Mouse (Mus musculus): Measurements from ENCODE around the gene 4930430F08Rik. TPM values are rescaled to one million over a fixed set of nuclear protein-coding genes. Genes with fewer than 3 reads are reported as not detected.

The 4930430F08Rik gene
- polyA plus RNA-seq, 1 experiment from 2014 or later, result 5.4 TPM

- H3K9ac ChIP-seq (replicated peaks; ENCODE audit: low read depth), result no peak overlapping the region
- H3K27ac ChIP-seq (ENCODE audit: low read length), result no peak overlapping the region
- H3K4me1 ChIP-seq (ENCODE audit: insufficient read depth, low read depth, low read length), result no peaks in the 10 kb centered on the region
- 44% methylated on average over 2 of the region's 2 CpGs for WGBS
- H3K4me3 ChIP-seq (ENCODE audit: low read depth, low read length), result no peak overlapping the region
- ATAC-seq (no peak), DNase-seq (ENCODE audit: low spot score) (no peak)
- no peaks in the 10 kb centered on the region for H3K9me3 ChIP-seq (ENCODE audit: low read length)
- H3K27me3 ChIP-seq (replicated peaks; ENCODE audit: insufficient read depth, low read length), result no peaks in the 10 kb centered on the region
- H3K36me3 ChIP-seq (ENCODE audit: insufficient read depth, low read length), result no peaks in the 10 kb centered on the region
- no peak overlapping the region for H3K4me2 ChIP-seq (replicated peaks; ENCODE audit: low read depth, low read length)
- TF ChIP-seq EP300 (IDR thresholded peaks at IDR 0.05) (no peak), CTCF (IDR thresholded peaks at IDR 0.05) (peak; percentile 2; the same call in 1 of the 2 replicates)
Measured at GRCm38 (mm10) chr10:100604254-100604653, 14.0 kb upstream of the 4930430F08Rik start.

DNA sequence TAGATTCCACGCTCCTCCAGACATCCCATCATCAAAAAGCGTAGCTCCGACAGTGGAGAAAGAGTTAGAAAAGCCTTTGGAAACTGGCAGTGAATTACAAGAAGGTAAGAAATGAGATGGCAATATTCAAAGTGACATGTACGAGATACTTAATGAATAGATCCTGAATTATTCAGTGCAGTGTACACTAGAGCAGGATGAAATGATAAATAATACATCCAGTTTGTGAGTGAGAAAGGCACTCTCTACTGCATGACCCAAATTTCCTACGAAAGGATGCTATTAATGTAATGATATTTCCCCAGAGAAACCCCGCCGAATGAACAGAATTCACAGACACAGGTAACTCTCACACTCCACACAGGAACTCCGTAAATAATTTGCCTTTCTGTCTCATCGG lies 13.3 kb upstream of the 4930430F08Rik start:
- 86% methylated on average over 9 of the region's 9 CpGs for WGBS
- Histone ChIP-seq H3K9me3 (ENCODE audit: low read length) (no peaks in the 10 kb centered on the region), H3K36me3 (ENCODE audit: insufficient read depth, low read length) (no peaks in the 10 kb centered on the region), H3K9ac (replicated peaks; ENCODE audit: low read depth) (no peak overlapping the region), H3K4me2 (replicated peaks; ENCODE audit: low read depth, low read length) (no peak overlapping the region), H3K4me1 (ENCODE audit: insufficient read depth, low read depth, low read length) (no peaks in the 10 kb centered on the region), H3K27me3 (replicated peaks; ENCODE audit: insufficient read depth, low read length) (no peaks in the 10 kb centered on the region), H3K4me3 (ENCODE audit: low read depth, low read length) (no peak overlapping the region), H3K27ac (ENCODE audit: low read length) (no peak overlapping the region)
- TF ChIP-seq EP300 (IDR thresholded peaks at IDR 0.05) (no peak), CTCF (IDR thresholded peaks at IDR 0.05) (no peak)
- ATAC-seq (no peak), DNase-seq (ENCODE audit: low spot score) (no peak)

GRCm38 (mm10) chr10:100598339-100598738 lies 8.1 kb upstream of the 4930430F08Rik start:
- H3K27me3 ChIP-seq (replicated peaks; ENCODE audit: insufficient read depth, low read length), result no peaks in the 10 kb centered on the region
- no peak overlapping the region for H3K9ac ChIP-seq (replicated peaks; ENCODE audit: low read depth)
- no peaks in the 10 kb centered on the region for H3K4me1 ChIP-seq (ENCODE audit: insufficient read depth, low read depth, low read length)
- no peak overlapping the region for H3K27ac ChIP-seq (ENCODE audit: low read length)
- no peaks in the 10 kb centered on the region for H3K36me3 ChIP-seq (ENCODE audit: insufficient read depth, low read length)
- 70% methylated on average over 3 of the region's 3 CpGs for WGBS
- H3K9me3 ChIP-seq (ENCODE audit: low read length), result no peaks in the 10 kb centered on the region
- no peak overlapping the region for H3K4me3 ChIP-seq (ENCODE audit: low read depth, low read length)
- no peak overlapping the region for H3K4me2 ChIP-seq (replicated peaks; ENCODE audit: low read depth, low read length)
- no peak for ATAC-seq
- no peak for TF ChIP-seq CTCF (IDR thresholded peaks at IDR 0.05)
- no peak for TF ChIP-seq EP300 (IDR thresholded peaks at IDR 0.05)
- DNase-seq (ENCODE audit: low spot score), result no peak

GRCm38 (mm10) chr10:100588932-100589388 lies 1.3 kb downstream of the 4930430F08Rik start:
- Histone ChIP-seq H3K4me3 (ENCODE audit: low read depth, low read length) (peak overlapping the region; percentile 58), H3K9ac (replicated peaks; ENCODE audit: low read depth) (peak overlapping the region; percentile 43), H3K27ac (ENCODE audit: low read length) (no peak overlapping the region), H3K4me2 (replicated peaks; ENCODE audit: low read depth, low read length) (peak overlapping the region; percentile 72), H3K9me3 (ENCODE audit: low read length) (no peaks in the 10 kb centered on the region), H3K27me3 (replicated peaks; ENCODE audit: insufficient read depth, low read length) (no peaks in the 10 kb centered on the region), H3K4me1 (ENCODE audit: insufficient read depth, low read depth, low read length) (peaks cover 3% of the 10 kb centered on the region; the same call in 1 of the 2 replicates), H3K36me3 (ENCODE audit: insufficient read depth, low read length) (no peaks in the 10 kb centered on the region)
- DNase-seq (ENCODE audit: low spot score), result peak; percentile 91
- no peak for TF ChIP-seq CTCF (IDR thresholded peaks at IDR 0.05)
- TF ChIP-seq EP300 (IDR thresholded peaks at IDR 0.05), result no peak
- 0% methylated on average over 31 of the region's 31 CpGs for WGBS
- peak; percentile 99 for ATAC-seq

DNA sequence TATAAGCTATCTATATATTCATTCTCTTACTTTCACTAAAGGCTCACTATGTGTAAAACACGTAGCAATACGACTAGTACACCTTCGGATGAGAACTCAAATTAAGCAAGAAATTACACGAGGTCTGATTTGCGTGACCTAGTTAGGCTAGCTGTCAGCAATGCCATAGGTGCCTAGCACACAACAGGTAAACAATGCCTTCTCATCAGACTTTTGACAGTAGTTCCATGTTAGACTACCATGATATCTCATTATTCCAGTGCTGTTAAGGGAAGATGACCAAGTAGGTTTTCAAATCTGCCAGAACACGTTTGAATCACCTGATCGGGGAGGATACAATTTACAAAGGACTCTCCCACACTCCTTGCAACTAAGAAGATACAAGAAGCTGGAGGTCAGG lies 1.7 kb downstream of the 4930430F08Rik start:
- DNase-seq (ENCODE audit: low spot score) (no peak), ATAC-seq (no peak)
- Histone ChIP-seq H3K9ac (replicated peaks; ENCODE audit: low read depth) (peak overlapping the region; percentile 43), H3K4me2 (replicated peaks; ENCODE audit: low read depth, low read length) (peak overlapping the region; percentile 72), H3K4me3 (ENCODE audit: low read depth, low read length) (peak overlapping the region; percentile 58), H3K27me3 (replicated peaks; ENCODE audit: insufficient read depth, low read length) (no peaks in the 10 kb centered on the region), H3K9me3 (ENCODE audit: low read length) (no peaks in the 10 kb centered on the region), H3K4me1 (ENCODE audit: insufficient read depth, low read depth, low read length) (peaks cover 3% of the 10 kb centered on the region; the same call in 1 of the 2 replicates), H3K27ac (ENCODE audit: low read length) (no peak overlapping the region), H3K36me3 (ENCODE audit: insufficient read depth, low read length) (no peaks in the 10 kb centered on the region)
- WGBS, result 42% methylated on average over 7 of the region's 7 CpGs
- TF ChIP-seq EP300 (IDR thresholded peaks at IDR 0.05), result no peak
- TF ChIP-seq CTCF (IDR thresholded peaks at IDR 0.05), result no peak

DNA sequence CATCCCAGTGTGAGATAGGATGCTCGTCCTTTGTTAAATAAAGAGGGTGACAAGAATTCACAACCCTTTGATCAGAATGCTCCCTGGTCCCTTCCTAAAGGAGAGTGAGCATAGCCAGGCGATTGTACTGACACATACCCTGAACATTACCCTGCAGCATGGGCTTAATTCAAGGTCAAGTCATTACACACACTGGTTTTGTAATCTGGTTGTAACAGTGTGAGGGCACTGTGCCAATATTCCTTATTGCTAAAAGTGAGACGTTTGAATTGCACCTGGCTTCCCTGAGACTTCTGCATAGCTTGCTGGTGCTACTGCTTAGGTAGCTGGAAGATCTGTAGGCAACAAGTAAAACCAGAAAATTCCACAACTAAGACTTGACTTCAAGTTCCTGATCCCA lies 6.0 kb downstream of the 4930430F08Rik start:
- no peaks in the 10 kb centered on the region for H3K36me3 ChIP-seq (ENCODE audit: insufficient read depth, low read length)
- DNase-seq (ENCODE audit: low spot score) (no peak), ATAC-seq (no peak)
- no peak overlapping the region for H3K9ac ChIP-seq (replicated peaks; ENCODE audit: low read depth)
- H3K4me1 ChIP-seq (ENCODE audit: insufficient read depth, low read depth, low read length), result peaks cover 3% of the 10 kb centered on the region; the same call in 1 of the 2 replicates
- H3K9me3 ChIP-seq (ENCODE audit: low read length), result no peaks in the 10 kb centered on the region
- TF ChIP-seq CTCF (IDR thresholded peaks at IDR 0.05) (no peak), EP300 (IDR thresholded peaks at IDR 0.05) (no peak)
- H3K27me3 ChIP-seq (replicated peaks; ENCODE audit: insufficient read depth, low read length), result no peaks in the 10 kb centered on the region
- WGBS, result 67% methylated on average over 3 of the region's 3 CpGs
- H3K4me3 ChIP-seq (ENCODE audit: low read depth, low read length), result no peak overlapping the region
- no peak overlapping the region for H3K27ac ChIP-seq (ENCODE audit: low read length)
- no peak overlapping the region for H3K4me2 ChIP-seq (replicated peaks; ENCODE audit: low read depth, low read length)

- TF ChIP-seq CTCF (IDR thresholded peaks at IDR 0.05) (no peak), EP300 (IDR thresholded peaks at IDR 0.05) (no peak)
- H3K9ac ChIP-seq (replicated peaks; ENCODE audit: low read depth), result no peak overlapping the region
- H3K36me3 ChIP-seq (ENCODE audit: insufficient read depth, low read length), result no peaks in the 10 kb centered on the region
- H3K4me1 ChIP-seq (ENCODE audit: insufficient read depth, low read depth, low read length), result no peaks in the 10 kb centered on the region
- H3K4me3 ChIP-seq (ENCODE audit: low read depth, low read length), result no peak overlapping the region
- no peaks in the 10 kb centered on the region for H3K9me3 ChIP-seq (ENCODE audit: low read length)
- no peaks in the 10 kb centered on the region for H3K27me3 ChIP-seq (replicated peaks; ENCODE audit: insufficient read depth, low read length)
- 91% methylated on average over 7 of the region's 7 CpGs for WGBS
- no peak for ATAC-seq
- no peak overlapping the region for H3K27ac ChIP-seq (ENCODE audit: low read length)
- H3K4me2 ChIP-seq (replicated peaks; ENCODE audit: low read depth, low read length), result no peak overlapping the region
- no peak for DNase-seq (ENCODE audit: low spot score)
Measured at GRCm38 (mm10) chr10:100575294-100575693, 14.9 kb downstream of the 4930430F08Rik start.
